Mouse (Mus musculus): ENCODE measurements around the gene Srp72. TPM values are rescaled to one million over a fixed set of nuclear protein-coding genes. Genes with fewer than 3 reads are reported as not detected.

Gene Srp72
- 100 to 1,000 TPM in 1 of 2 experiments, 10 to 100 TPM in 1; 95.1 to 104 TPM for total RNA-seq (2021)
- long read RNA-seq, experiment 1, transcript Srp72-201 (19 exons, 3,625 nt) = major isoform, 18 of 26 reads
- long read RNA-seq, experiment 1, partial matches to known transcripts = 3 of 26 reads
- long read RNA-seq, experiment 1, other reads (novel, unspliced or antisense) = 3 of 26 reads
- long read RNA-seq, experiment 2, transcript Srp72-201 (19 exons, 3,625 nt) = major isoform, 10 of 17 reads
- long read RNA-seq, experiment 2, partial matches to known transcripts = 5 of 17 reads
- long read RNA-seq, experiment 2, other reads (novel, unspliced or antisense) = 1 of 17 reads

- intact Hi-C loops (cut with DNase I) = loop anchor here (2.0 kb wide), 1 partner anchor 70 kb away; the partner anchor contains the start of gene Aasdh
- TF ChIP-seq CTCF (IDR thresholded peaks at IDR 0.05) = no peak
- Histone ChIP-seq H3K27ac (peak within 1 kb of the TSS; percentile 97), H3K4me3 (peak within 1 kb of the TSS; percentile 97)
- peak; percentile 81 to 83 for DNase-seq (ENCODE audit: extremely low spot score in 1 of 2, low spot score in 2 of 2)
Observed at GRCm38 (mm10) chr5:76974554-76975285, at the start of gene Srp72. TSS of gene Srp72 (plus strand) at chr5:76974683.

- intact Hi-C loops (cut with DNase I) = no loop called here
- Histone ChIP-seq H3K4me3 (peak overlapping the region; percentile 53), H3K27ac (peak overlapping the region; percentile 71)
- TF ChIP-seq CTCF (IDR thresholded peaks at IDR 0.05) = no peak
- DNase-seq (ENCODE audit: extremely low spot score in 1 of 2, low spot score in 2 of 2) = no peak
Observed at GRCm38 (mm10) chr5:76928124-76928832, 46.2 kb upstream of the Srp72 start.

- TF ChIP-seq CTCF (IDR thresholded peaks at IDR 0.05) = no peak
- intact Hi-C loops (cut with DNase I) = no loop called here
- H3K4me3 ChIP-seq = no peak overlapping the region
- H3K27ac ChIP-seq = peak overlapping the region; percentile 71; the same call in 1 of the 2 replicates
- DNase-seq (ENCODE audit: extremely low spot score in 1 of 2, low spot score in 2 of 2) = no peak
Observed at GRCm38 (mm10) chr5:76929180-76929877, 45.2 kb upstream of the Srp72 start.

- Histone ChIP-seq H3K4me3 (no peak overlapping the region), H3K27ac (no peak overlapping the region)
- no peak for DNase-seq (ENCODE audit: extremely low spot score in 1 of 2, low spot score in 2 of 2)
- intact Hi-C loops (cut with DNase I) = no loop called here
- no peak for TF ChIP-seq CTCF (IDR thresholded peaks at IDR 0.05)
Observed at GRCm38 (mm10) chr5:76939717-76940116, 34.8 kb upstream of the Srp72 start.

GRCm38 (mm10) chr5:76941975-76942374 is 32.5 kb upstream of the Srp72 start:
- DNase-seq (ENCODE audit: extremely low spot score in 1 of 2, low spot score in 2 of 2) = no peak
- Histone ChIP-seq H3K27ac (no peak overlapping the region), H3K4me3 (no peak overlapping the region)
- no peak for TF ChIP-seq CTCF (IDR thresholded peaks at IDR 0.05)
- intact Hi-C loops (cut with DNase I) = no loop called here

- no peak for TF ChIP-seq CTCF (IDR thresholded peaks at IDR 0.05)
Observed at GRCm38 (mm10) chr5:76942505-76942904, 32.0 kb upstream of the Srp72 start.

GRCm38 (mm10) chr5:76944965-76945677 is 29.4 kb upstream of the Srp72 start:
- TF ChIP-seq CTCF (IDR thresholded peaks at IDR 0.05) = no peak
- no peak overlapping the region for H3K4me3 ChIP-seq
- DNase-seq (ENCODE audit: extremely low spot score in 1 of 2, low spot score in 2 of 2) = no peak
- H3K27ac ChIP-seq = no peak overlapping the region; the same call in 1 of the 2 replicates
- intact Hi-C loops (cut with DNase I) = no loop called here

More at GRCm38 (mm10) chr5:76942505-76942904, 32.0 kb upstream of the Srp72 start:
- H3K4me3 ChIP-seq = no peak overlapping the region
- H3K27ac ChIP-seq = no peak overlapping the region
- intact Hi-C loops (cut with DNase I) = no loop called here
- DNase-seq (ENCODE audit: extremely low spot score in 1 of 2, low spot score in 2 of 2) = no peak

- H3K27ac ChIP-seq = no peak overlapping the region; the same call in 1 of the 2 replicates
- no peak overlapping the region for H3K4me3 ChIP-seq
- no peak for DNase-seq (ENCODE audit: extremely low spot score in 1 of 2, low spot score in 2 of 2)
- intact Hi-C loops (cut with DNase I) = no loop called here
- TF ChIP-seq CTCF (IDR thresholded peaks at IDR 0.05) = no peak
Observed at GRCm38 (mm10) chr5:76945678-76946033, 28.8 kb upstream of the Srp72 start.

GRCm38 (mm10) chr5:76947142-76947541 is 27.3 kb upstream of the Srp72 start:
- Histone ChIP-seq H3K4me3 (no peak overlapping the region), H3K27ac (peak overlapping the region; percentile 66; the same call in 1 of the 2 replicates)
- no peak for TF ChIP-seq CTCF (IDR thresholded peaks at IDR 0.05)
- intact Hi-C loops (cut with DNase I) = no loop called here
- no peak for DNase-seq (ENCODE audit: extremely low spot score in 1 of 2, low spot score in 2 of 2)

- no peak for TF ChIP-seq CTCF (IDR thresholded peaks at IDR 0.05)
- H3K4me3 ChIP-seq = no peak overlapping the region
- no peak for DNase-seq (ENCODE audit: extremely low spot score in 1 of 2, low spot score in 2 of 2)
- H3K27ac ChIP-seq = no peak overlapping the region
- intact Hi-C loops (cut with DNase I) = no loop called here
Observed at GRCm38 (mm10) chr5:76947758-76948157, 26.7 kb upstream of the Srp72 start.

Data from left cerebral cortex, adult 2 months (tissue).